Mouse (Mus musculus) heart, embryonic 13.5 days (tissue): ENCODE data around the gene Cenph. TPM values are rescaled to one million over a fixed set of nuclear protein-coding genes. Genes with fewer than 3 reads are reported as not detected.

Source experiments
- ATAC-seq: fragments of 200-750 bp; cut with Nextera tagmentation; 2 replicates; pipeline ENCODE4 v1.8.0; 2017; ENCODE audit warnings: moderate TSS enrichment; ENCODE audit not compliant: insufficient number of reproducible peaks, low FRiP score, low TSS enrichment; ENCODE audit errors: extremely low read depth
- H3K27ac ChIP-seq: fragments of 300-500 bp; sonication (generic); replicated peaks from 2 replicates; pipeline ENCODE4 v1.5.1; 2015; ENCODE audit warnings: moderate library complexity, mild to moderate bottlenecking, inconsistent platforms
- H3K27me3 ChIP-seq: fragments of 300-500 bp; sonication (generic); replicated peaks from 2 replicates; pipeline ENCODE4 v1.6.1; 2015; ENCODE audit warnings: mild to moderate bottlenecking, inconsistent platforms
- H3K36me3 ChIP-seq: fragments of 300-500 bp; sonication (generic); 2 replicates; pipeline ENCODE4 v1.6.1; 2015; ENCODE audit warnings: mild to moderate bottlenecking, inconsistent platforms
- H3K4me1 ChIP-seq: fragments of 300-500 bp; sonication (generic); 2 replicates; pipeline ENCODE4 v1.6.1; 2015; ENCODE audit warnings: inconsistent platforms
- H3K4me2 ChIP-seq: fragments of 300-500 bp; sonication (generic); 2 replicates; pipeline ENCODE4 v1.6.1; 2015; ENCODE audit warnings: inconsistent platforms, mild to moderate bottlenecking, moderate library complexity
- H3K4me3 ChIP-seq: fragments of 300-500 bp; sonication (generic); 2 replicates; pipeline ENCODE4 v1.5.1; 2015; ENCODE audit warnings: moderate library complexity, mild to moderate bottlenecking, inconsistent platforms
- H3K9ac ChIP-seq: fragments of 300-500 bp; sonication (generic); 2 replicates; pipeline ENCODE4 v1.6.1; 2015; ENCODE audit warnings: inconsistent platforms, mild to moderate bottlenecking, moderate library complexity
- H3K9me3 ChIP-seq: fragments of 300-500 bp; sonication (generic); 2 replicates; pipeline ENCODE4 v1.6.1; 2016; ENCODE audit warnings: inconsistent platforms
- WGBS: fragments of 180-500 bp; shearing (Covaris S2); methylation state at CpG from one replicate; pipeline ENCODE4 v1.1.7; 2015; ENCODE audit warnings: mixed read lengths; 5-methylcytosine and 5-hydroxymethylcytosine counted together
- polyA plus RNA-seq: library from polyadenylated mRNA; unstranded; fragments of >200 nt; fragmentation: Nextera tagmentation; extraction: Ambion mirVana; gene quantifications from 2 replicates; pipeline ENCODE4 v1.2.1, GENCODE M21; 2015

The Cenph gene
- polyA plus RNA-seq, 1 experiment from 2014 or later = 20.4 TPM

DNA sequence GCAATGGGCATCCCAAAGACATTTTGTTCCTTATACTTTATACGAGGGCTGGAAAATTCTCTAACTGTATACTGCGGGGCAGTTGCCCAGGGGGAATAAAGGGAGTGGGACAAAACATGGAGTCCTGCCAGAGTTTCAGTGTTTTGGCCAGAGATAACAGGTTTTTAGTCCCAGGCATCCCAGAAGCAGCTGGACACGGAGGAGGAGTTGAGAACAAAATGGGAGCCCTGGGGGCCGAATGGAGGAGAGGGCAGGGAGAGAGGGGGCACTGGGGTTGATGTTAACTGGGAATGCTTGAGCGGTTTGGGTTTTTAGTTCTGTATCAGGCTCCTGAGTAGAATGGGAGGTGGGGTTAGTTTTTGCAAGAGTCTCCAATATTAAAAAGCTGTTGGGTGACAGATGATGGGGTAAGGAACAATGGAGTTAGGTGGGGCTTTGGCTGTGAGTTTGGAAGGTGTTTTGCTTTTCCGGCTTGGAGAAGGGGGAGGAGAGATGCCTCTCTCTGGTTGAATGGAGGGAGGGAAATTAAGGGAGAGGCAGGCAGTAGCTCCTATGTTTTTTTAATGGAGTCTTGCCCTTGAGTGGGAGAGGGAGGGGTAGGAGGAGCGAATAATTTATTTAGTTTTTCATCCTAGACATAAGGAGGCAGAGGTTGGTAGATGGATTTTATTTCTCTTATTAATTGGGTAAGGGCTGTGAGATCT, 51.5 kb downstream of the Cenph start:
- Histone ChIP-seq H3K9me3 (no peaks in the 10 kb centered on the region), H3K4me2 (no peak overlapping the region), H3K4me3 (no peak overlapping the region), H3K4me1 (peaks cover 45% of the 10 kb centered on the region), H3K27me3 (no peaks in the 10 kb centered on the region), H3K27ac (no peak overlapping the region), H3K9ac (no peak overlapping the region), H3K36me3 (peaks cover 77% of the 10 kb centered on the region)
- no peak for ATAC-seq
- WGBS = 74% methylated on average over 7 of the region's 7 CpGs

- Histone ChIP-seq H3K9me3 (no peaks in the 10 kb centered on the region), H3K4me2 (no peak overlapping the region), H3K4me3 (no peak overlapping the region), H3K27ac (no peak overlapping the region), H3K4me1 (peaks cover 25% of the 10 kb centered on the region), H3K9ac (no peak overlapping the region), H3K36me3 (peaks cover 76% of the 10 kb centered on the region), H3K27me3 (no peaks in the 10 kb centered on the region)
- no peak for ATAC-seq
- 93% methylated on average over 5 of the region's 5 CpGs for WGBS
Observed at GRCm38 (mm10) chr13:100721656-100722055, 54.0 kb downstream of the Cenph start.

GRCm38 (mm10) chr13:100715467-100715866, 60.2 kb downstream of the Cenph start:
- Histone ChIP-seq H3K9me3 (no peaks in the 10 kb centered on the region), H3K9ac (no peak overlapping the region), H3K4me2 (no peak overlapping the region), H3K27ac (no peak overlapping the region), H3K4me1 (no peaks in the 10 kb centered on the region), H3K27me3 (no peaks in the 10 kb centered on the region), H3K4me3 (no peak overlapping the region), H3K36me3 (peaks cover 92% of the 10 kb centered on the region)
- ATAC-seq = no peak
- WGBS = 83% methylated on average over 6 of the region's 6 CpGs

Other genes with a start within 250 kb of the Cenph start
- gene Ocln, start 223.2 kb downstream of the Cenph start, polyA plus RNA-seq = 2.5 and 2.6 TPM in 2 replicates
- 4.0 TPM in 2 replicates for gene Marveld2, start 158.9 kb downstream of the Cenph start, polyA plus RNA-seq
- gene Ak6, start 124.9 kb downstream of the Cenph start, polyA plus RNA-seq = 230 and 262 TPM in 2 replicates
- gene Rad17, start 124.8 kb downstream of the Cenph start, polyA plus RNA-seq = 22.2 and 22.9 TPM in 2 replicates
- 7.1 and 7.8 TPM in 2 replicates for gene Taf9, start 124.3 kb downstream of the Cenph start, polyA plus RNA-seq
- gene Ccdc125, start 106.2 kb downstream of the Cenph start, polyA plus RNA-seq = 3.8 and 4.1 TPM in 2 replicates
- gene Cdk7, start 45.0 kb downstream of the Cenph start, polyA plus RNA-seq = 64.1 and 69.7 TPM in 2 replicates
- gene Mrps36, start 31.2 kb downstream of the Cenph start, polyA plus RNA-seq = 236 and 248 TPM in 2 replicates
- 191 and 222 TPM in 2 replicates for gene Ccnb1, start 10.7 kb upstream of the Cenph start, polyA plus RNA-seq
- 31.0 and 31.3 TPM in 2 replicates for gene Slc30a5, start 57.5 kb upstream of the Cenph start, polyA plus RNA-seq